Mouse (Mus musculus) kidney, embryonic 16.5 days (tissue): Measurements from ENCODE around the gene Hmox2. TPM values are rescaled to one million over a fixed set of nuclear protein-coding genes. Genes with fewer than 3 reads are reported as not detected.
A peak's percentile ranks its signal among the peaks of the same experiment; 100 is the strongest.

Source experiments
- ATAC-seq: fragments of 200-750 bp; cut with Nextera tagmentation; 2 replicates; pipeline ENCODE4 v1.8.0; 2017; ENCODE audit warnings: moderate TSS enrichment; ENCODE audit not compliant: low FRiP score, low TSS enrichment
- H3K27ac ChIP-seq: fragments of 300-500 bp; sonication (generic); 2 replicates; pipeline ENCODE4 v1.5.1; 2014; ENCODE audit warnings: low read length
- H3K27me3 ChIP-seq: fragments of 300-500 bp; sonication (generic); 2 replicates; pipeline ENCODE4 v1.6.1; 2014; ENCODE audit warnings: low read length, control low read depth, mixed read lengths; ENCODE audit not compliant: insufficient read depth
- H3K36me3 ChIP-seq: fragments of 300-500 bp; sonication (generic); 2 replicates; pipeline ENCODE4 v1.6.1; 2014; ENCODE audit warnings: low read length, control low read depth, mixed read lengths; ENCODE audit not compliant: insufficient read depth
- H3K4me1 ChIP-seq: fragments of 300-500 bp; sonication (generic); 2 replicates; pipeline ENCODE4 v1.6.1; 2014; ENCODE audit warnings: low read length, control low read depth, mixed read lengths; ENCODE audit not compliant: insufficient read depth
- H3K4me2 ChIP-seq: fragments of 300-500 bp; sonication (generic); replicated peaks from 2 replicates; pipeline ENCODE4 v1.6.1; 2014; ENCODE audit warnings: low read depth, low read length
- H3K4me3 ChIP-seq: fragments of 300-500 bp; sonication (generic); 2 replicates; pipeline ENCODE4 v1.5.1; 2014; ENCODE audit warnings: mild to moderate bottlenecking, low read length
- H3K9ac ChIP-seq: fragments of 300-500 bp; sonication (generic); replicated peaks from 2 replicates; pipeline ENCODE4 v1.6.1; 2014; ENCODE audit warnings: low read length
- H3K9me3 ChIP-seq: fragments of 300-500 bp; sonication (generic); 2 replicates; pipeline ENCODE4 v1.6.1; 2016; ENCODE audit warnings: low read length, control low read depth
- WGBS: fragments of 180-500 bp; shearing (Covaris S2); extraction: QIAGEN DNeasy Blood & Tissue Kit; methylation state at CpG from one replicate; pipeline ENCODE4 v1.1.7; 2014; 5-methylcytosine and 5-hydroxymethylcytosine counted together
- polyA plus RNA-seq: library from polyadenylated mRNA; unstranded; fragments of >200 nt; fragmentation: Nextera tagmentation; extraction: Ambion mirVana; gene quantifications from 2 replicates; pipeline ENCODE4 v1.2.1, GENCODE M21; 2015

Gene Hmox2
- polyA plus RNA-seq, 1 experiment from 2014 or later = 120 TPM

DNA sequence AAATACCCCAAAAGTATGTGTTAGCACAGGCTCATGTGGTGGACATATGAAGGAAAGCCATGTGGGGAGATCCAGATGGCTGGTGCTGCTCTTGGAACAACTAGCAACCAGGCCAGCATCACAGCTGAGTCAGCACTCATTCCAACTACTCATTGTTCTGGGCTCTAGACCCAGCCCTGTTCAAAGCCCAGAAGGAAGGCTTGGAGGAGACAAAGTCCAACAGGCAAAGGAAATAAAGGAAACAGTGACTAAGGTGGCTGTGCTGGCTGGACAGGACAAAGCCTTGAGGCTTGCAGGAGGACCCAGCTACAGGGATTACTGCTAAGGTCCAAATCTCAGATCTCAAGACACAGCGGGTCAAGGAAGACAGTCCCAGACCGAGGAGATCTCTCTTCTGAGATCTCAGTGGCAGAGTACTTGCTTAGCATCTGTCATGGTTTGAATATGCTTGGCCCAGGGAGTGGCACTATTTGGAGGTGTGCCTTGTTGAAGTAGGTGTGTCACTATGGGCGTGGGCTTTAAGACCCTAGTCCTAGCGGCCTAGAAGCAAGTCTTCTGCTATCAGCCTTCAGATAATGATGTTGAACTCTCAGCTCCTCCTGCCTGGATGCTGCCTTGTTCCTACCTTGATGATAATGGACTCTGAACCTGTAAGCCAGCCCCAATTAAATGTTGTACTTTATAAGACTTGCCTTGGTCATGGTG, 51.9 kb downstream of the Hmox2 start:
- Histone ChIP-seq H3K9me3 (no peaks in the 10 kb centered on the region), H3K27ac (no peak overlapping the region), H3K4me2 (no peak overlapping the region), H3K9ac (no peak overlapping the region), H3K4me1 (peaks cover 10% of the 10 kb centered on the region; the same call in 1 of the 2 replicates), H3K36me3 (peaks cover 3% of the 10 kb centered on the region; the same call in 1 of the 2 replicates), H3K4me3 (no peak overlapping the region), H3K27me3 (no peaks in the 10 kb centered on the region)
- no peak for ATAC-seq
- WGBS = 94% methylated on average over 4 of the region's 4 CpGs

DNA sequence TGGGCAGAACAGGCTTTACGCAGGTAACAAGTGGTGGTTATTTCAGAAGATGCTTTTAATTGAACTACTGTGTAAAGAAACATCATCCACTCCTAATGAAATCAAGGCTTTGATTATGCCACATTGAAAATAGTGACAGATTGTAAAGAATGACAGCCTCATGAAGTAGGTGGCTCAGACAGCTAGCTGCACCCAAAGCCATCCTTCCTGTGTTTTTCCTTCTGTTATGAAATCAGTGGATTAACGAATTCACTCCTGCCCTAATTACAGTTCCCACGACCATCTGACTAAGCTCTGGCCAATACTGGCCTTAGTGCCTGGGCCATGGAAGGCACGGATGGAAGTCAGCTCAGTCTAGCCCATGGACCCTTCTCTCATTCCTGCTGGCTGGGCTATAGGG, 52.8 kb downstream of the Hmox2 start:
- Histone ChIP-seq H3K4me1 (peaks cover 6% of the 10 kb centered on the region; the same call in 1 of the 2 replicates), H3K36me3 (peaks cover 3% of the 10 kb centered on the region; the same call in 1 of the 2 replicates), H3K27me3 (no peaks in the 10 kb centered on the region), H3K27ac (no peak overlapping the region), H3K9ac (no peak overlapping the region), H3K9me3 (no peaks in the 10 kb centered on the region), H3K4me3 (no peak overlapping the region), H3K4me2 (no peak overlapping the region)
- ATAC-seq = no peak
- 93% methylated on average over 4 of the region's 4 CpGs for WGBS

DNA sequence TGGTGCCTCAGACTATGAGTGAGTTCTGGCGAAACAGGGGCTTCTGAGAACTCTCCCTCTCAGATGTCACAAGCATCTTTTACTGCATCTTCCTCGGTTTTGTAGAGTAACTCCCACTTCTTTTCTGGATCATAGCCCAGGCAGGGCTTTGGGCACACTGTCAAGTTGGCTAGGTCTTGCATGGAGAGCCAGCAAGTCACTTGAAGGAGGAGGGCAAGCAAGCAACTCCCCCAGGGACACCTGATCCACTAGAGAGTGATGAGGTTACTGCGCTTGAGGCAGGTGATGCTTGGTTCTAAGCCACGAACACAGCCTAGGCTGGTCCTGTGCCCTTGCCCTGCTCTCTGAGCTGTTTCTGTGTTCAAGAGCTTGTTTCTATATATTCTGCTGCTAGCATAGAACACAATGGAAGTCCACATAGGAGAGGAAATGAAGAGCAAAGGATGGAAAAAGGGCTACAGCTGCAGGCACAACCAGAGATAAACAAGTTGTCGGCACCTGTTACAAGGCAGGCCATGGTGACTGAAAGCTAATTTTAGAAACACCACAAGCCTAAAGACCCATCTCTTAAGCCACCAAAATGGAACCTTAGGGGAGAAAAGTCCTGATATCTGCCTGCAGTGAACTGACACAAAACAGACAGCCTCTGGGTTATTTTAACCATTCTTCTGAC, 55.5 kb downstream of the Hmox2 start:
- H3K4me2 ChIP-seq = no peak overlapping the region
- no peaks in the 10 kb centered on the region for H3K9me3 ChIP-seq
- no peak overlapping the region for H3K27ac ChIP-seq
- peaks cover 3% of the 10 kb centered on the region; the same call in 1 of the 2 replicates for H3K36me3 ChIP-seq
- no peak overlapping the region for H3K9ac ChIP-seq
- peak; percentile 39; the same call in 1 of the 2 replicates for ATAC-seq
- H3K4me1 ChIP-seq = peaks cover 16% of the 10 kb centered on the region
- WGBS = 48% methylated on average over 5 of the region's 5 CpGs
- no peak overlapping the region for H3K4me3 ChIP-seq
- no peaks in the 10 kb centered on the region for H3K27me3 ChIP-seq

GRCm38 (mm10) chr16:4782515-4782914, 56.4 kb downstream of the Hmox2 start:
- ATAC-seq = no peak
- H3K27me3 ChIP-seq = no peaks in the 10 kb centered on the region
- no peak overlapping the region for H3K9ac ChIP-seq
- H3K9me3 ChIP-seq = no peaks in the 10 kb centered on the region
- no peak overlapping the region for H3K27ac ChIP-seq
- no peak overlapping the region for H3K4me3 ChIP-seq
- H3K4me1 ChIP-seq = peaks cover 22% of the 10 kb centered on the region
- no peak overlapping the region for H3K4me2 ChIP-seq
- H3K36me3 ChIP-seq = peaks cover 3% of the 10 kb centered on the region; the same call in 1 of the 2 replicates

GRCm38 (mm10) chr16:4785706-4786105, 59.5 kb downstream of the Hmox2 start:
- Histone ChIP-seq H3K9ac (no peak overlapping the region), H3K4me2 (no peak overlapping the region), H3K27me3 (no peaks in the 10 kb centered on the region), H3K36me3 (no peaks in the 10 kb centered on the region), H3K9me3 (no peaks in the 10 kb centered on the region), H3K27ac (no peak overlapping the region), H3K4me1 (peaks cover 39% of the 10 kb centered on the region), H3K4me3 (no peak overlapping the region)
- ATAC-seq = no peak
- WGBS = 64% methylated on average over 4 of the region's 4 CpGs

DNA sequence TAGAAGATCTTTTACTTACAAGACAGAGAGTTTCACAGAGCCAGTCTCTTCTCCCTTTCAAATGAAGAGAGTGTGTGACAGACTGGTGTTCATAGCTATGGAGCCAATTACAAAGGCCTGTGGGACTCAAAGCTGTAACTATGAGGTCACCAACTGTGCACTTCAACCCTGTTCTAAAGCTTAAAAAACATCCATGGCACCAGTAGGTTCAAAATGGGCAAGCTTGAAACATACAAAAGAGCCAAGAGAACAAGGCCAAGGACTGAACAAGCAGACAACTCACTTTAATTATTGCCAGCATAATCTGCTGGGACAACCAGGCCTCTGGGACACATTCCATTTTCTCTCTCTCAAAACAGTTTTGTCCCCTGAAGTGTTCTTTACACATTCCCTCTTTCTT, 62.0 kb downstream of the Hmox2 start:
- no peak overlapping the region for H3K27ac ChIP-seq

DNA sequence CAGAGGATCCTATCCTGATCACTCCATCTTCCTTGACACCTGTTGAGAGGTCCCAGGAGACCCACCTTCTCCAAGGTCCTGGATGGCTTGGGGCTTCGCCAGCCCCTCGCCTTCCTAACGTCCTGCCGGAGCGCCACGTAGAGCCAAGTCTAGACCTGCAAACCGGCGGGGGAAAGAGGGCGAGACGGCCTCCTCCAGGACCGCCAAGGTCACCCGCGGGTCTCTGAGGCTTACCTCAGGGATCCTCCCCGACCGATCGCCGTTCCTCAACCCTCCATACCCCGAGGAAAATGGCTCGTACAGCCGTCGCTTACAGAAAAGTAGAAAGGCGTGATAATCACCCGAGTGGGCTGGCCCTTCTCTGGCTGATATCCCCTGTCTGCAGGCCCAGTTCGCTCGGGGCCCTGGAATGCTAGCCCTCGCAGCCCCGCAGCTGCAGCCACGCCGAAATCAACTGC, 63.2 kb downstream of the Hmox2 start:
- peaks cover 33% of the 10 kb centered on the region for H3K4me1 ChIP-seq
- peak overlapping the region; percentile 76 for H3K4me2 ChIP-seq
- peak overlapping the region; percentile 57 for H3K4me3 ChIP-seq
- no peaks in the 10 kb centered on the region for H3K27me3 ChIP-seq
- WGBS = under 1% methylated on average over 29 of the region's 29 CpGs
- peak; percentile 62 for ATAC-seq
- H3K27ac ChIP-seq = peak overlapping the region; percentile 98
- H3K36me3 ChIP-seq = no peaks in the 10 kb centered on the region
- H3K9me3 ChIP-seq = no peaks in the 10 kb centered on the region
- H3K9ac ChIP-seq = peak overlapping the region; percentile 78

More for the DNA sequence above, 62.0 kb downstream of the Hmox2 start:
- H3K4me3 ChIP-seq = peak overlapping the region; percentile 19
- H3K4me2 ChIP-seq = peak overlapping the region; percentile 76
- no peaks in the 10 kb centered on the region for H3K36me3 ChIP-seq
- no peak for ATAC-seq
- H3K27me3 ChIP-seq = no peaks in the 10 kb centered on the region
- H3K9me3 ChIP-seq = no peaks in the 10 kb centered on the region
- H3K9ac ChIP-seq = 0 out of 2 replicates have a peak overlapping the region, but pooled peaks have one; percentile 10
- peaks cover 33% of the 10 kb centered on the region for H3K4me1 ChIP-seq

DNA sequence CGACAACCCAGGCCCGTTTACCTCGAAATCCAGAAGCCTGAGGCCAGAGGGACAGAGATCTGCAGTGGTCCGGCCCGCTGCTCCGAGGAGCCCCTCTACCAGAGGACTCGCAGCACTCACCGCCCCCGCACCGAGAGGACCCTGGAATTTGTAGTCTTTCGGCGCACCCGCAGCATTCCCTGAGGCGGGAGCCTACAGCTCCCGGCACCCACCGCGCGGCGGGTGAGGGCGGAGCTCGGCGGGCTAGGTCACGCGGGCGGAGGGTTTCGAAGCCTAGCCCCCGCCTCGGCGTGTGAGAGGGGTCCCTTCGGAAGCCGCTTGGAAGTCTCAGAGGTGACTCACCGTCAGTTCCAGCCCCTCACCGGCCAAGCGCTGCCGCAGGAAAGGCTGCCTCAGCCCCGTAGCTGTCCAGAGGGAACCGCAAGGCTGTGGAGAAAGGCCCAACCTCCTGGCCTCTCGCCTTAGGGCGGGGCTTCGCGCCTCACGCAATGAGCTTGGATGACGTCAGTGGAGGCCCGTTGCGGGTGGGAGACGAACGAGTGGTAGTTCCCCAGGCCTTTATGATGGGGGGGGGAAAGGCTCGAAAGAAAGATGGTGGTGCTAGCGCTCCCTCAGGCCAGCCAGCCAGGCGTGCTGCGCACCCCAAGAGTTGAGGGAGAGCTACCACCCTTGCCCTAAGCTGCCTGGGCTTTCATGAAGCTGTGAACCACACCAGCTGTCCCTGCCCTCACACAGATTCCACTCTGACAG, 63.8 kb downstream of the Hmox2 start, which contains the start of gene Cdip1:
Cdip1 (minus strand) TSS at position 483 of the 750 bp plus-strand sequence.
- no peaks in the 10 kb centered on the region for H3K27me3 ChIP-seq
- ATAC-seq = peak; percentile 98
- H3K9me3 ChIP-seq = no peaks in the 10 kb centered on the region
- peak within 1 kb of the TSS; percentile 98 for H3K27ac ChIP-seq
- peak within 1 kb of the TSS; percentile 76 for H3K4me2 ChIP-seq
- peak within 1 kb of the TSS; percentile 78 for H3K9ac ChIP-seq
- WGBS = under 1% methylated on average over 51 of the region's 51 CpGs
- peak within 1 kb of the TSS; percentile 57 for H3K4me3 ChIP-seq
- peaks cover 33% of the 10 kb centered on the region for H3K4me1 ChIP-seq
- no peaks in the 10 kb centered on the region for H3K36me3 ChIP-seq

GRCm38 (mm10) chr16:4791332-4791731, 65.2 kb downstream of the Hmox2 start:
- Histone ChIP-seq H3K9ac (no peak overlapping the region), H3K27me3 (no peaks in the 10 kb centered on the region), H3K36me3 (no peaks in the 10 kb centered on the region), H3K4me2 (no peak overlapping the region), H3K9me3 (no peaks in the 10 kb centered on the region), H3K4me1 (peaks cover 27% of the 10 kb centered on the region), H3K4me3 (no peak overlapping the region), H3K27ac (no peak overlapping the region)
- ATAC-seq = no peak
- WGBS = 67% methylated on average over 2 of the region's 2 CpGs
